In the genomic region with DNA sequence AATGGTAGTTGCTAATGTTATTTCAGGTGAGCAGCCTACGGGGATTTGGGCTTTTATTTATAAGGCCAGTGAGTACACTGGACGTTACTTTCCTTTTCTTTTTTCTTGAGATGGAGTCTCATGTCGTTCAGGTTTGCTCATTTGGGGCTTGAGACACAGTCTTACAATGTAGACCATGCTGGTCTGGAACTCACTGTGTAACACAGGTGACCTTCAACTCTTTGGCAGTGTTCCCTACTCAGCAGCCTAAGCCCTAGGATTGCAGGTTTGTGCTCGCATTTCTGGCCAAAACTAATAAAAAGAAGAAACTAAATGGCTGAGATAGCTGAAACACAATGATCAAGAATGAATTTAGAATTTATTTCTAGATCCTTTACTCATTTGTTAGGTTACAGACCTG, we compare ENCODE assay signal across 10 mouse cellular contexts. TPM values are rescaled to one million over a fixed set of nuclear protein-coding genes. Genes with fewer than 3 reads are reported as not detected.
A peak's percentile ranks its signal among the peaks of the same experiment; 100 is the strongest.
DNase-seq lines count a peak whose midpoint lies in the region; ATAC-seq and TF ChIP-seq lines count a peak whose summit lies in the region.
"Had no signal": no experiment of that assay in that cellular context is flagged by ENCODE, and none has a peak within 500 bp of the region (broad histone marks: within the 10 kb centered on the region; RNA-seq: fewer than 3 reads in every experiment).

No protein-coding gene starts in this region.

- H3K4me3 ChIP-seq in spleen, adult 2 months (ENCODE audit: extremely low read depth, insufficient read depth, insufficient read length): no peak overlapping the region
- no peak overlapping the region for H3K4me3 ChIP-seq in kidney, embryonic 16.5 days (ENCODE audit: low read length)
- no peak overlapping the region for H3K4me3 ChIP-seq in stomach, postnatal 0 days (ENCODE audit: low read depth, low read length)
- no peak overlapping the region for H3K4me3 ChIP-seq in forebrain, embryonic 15.5 days
- H3K4me3 ChIP-seq: forebrain, embryonic 12.5 days; midbrain, embryonic 10.5 days had no signal

- H3K27me3 ChIP-seq in spleen, adult 2 months (ENCODE audit: control insufficient read depth, insufficient read depth, low read length): no peaks in the 10 kb centered on the region
- no peaks in the 10 kb centered on the region for H3K27me3 ChIP-seq in kidney, embryonic 16.5 days (ENCODE audit: insufficient read depth, low read length)
- no peaks in the 10 kb centered on the region for H3K27me3 ChIP-seq in stomach, postnatal 0 days (ENCODE audit: control insufficient read depth, insufficient read depth, low read length)
- no peaks in the 10 kb centered on the region for H3K27me3 ChIP-seq in forebrain, embryonic 15.5 days
- H3K27me3 ChIP-seq: forebrain, embryonic 12.5 days had no signal

- no peaks in the 10 kb centered on the region for H3K9me3 ChIP-seq in kidney, embryonic 16.5 days (ENCODE audit: low read length)
- no peaks in the 10 kb centered on the region for H3K9me3 ChIP-seq in stomach, postnatal 0 days (ENCODE audit: control insufficient read depth, low read length)
- H3K9me3 ChIP-seq in forebrain, embryonic 15.5 days: no peaks in the 10 kb centered on the region
- H3K9me3 ChIP-seq: forebrain, embryonic 12.5 days; midbrain, embryonic 10.5 days had no signal

- DNase-seq in cerebellum, postnatal 10 days: peak; percentile 33 to 38
- DNase-seq in cerebellum, adult 8-10 months: no peak
- DNase-seq in spleen, adult 2 months (ENCODE audit: low read depth in 1 of 2, low spot score in 2 of 2): no peak
- DNase-seq in spleen, postnatal 10 days (ENCODE audit: low spot score in 2 of 2): no peak
- DNase-seq in stomach, postnatal 0 days (ENCODE audit: low spot score): no peak
- DNase-seq in thymus, adult 18-20 months: no peak

- no peak for TF ChIP-seq POLR2A in spleen, adult 2 months (IDR thresholded peaks at IDR 0.05; ENCODE audit: low read depth, low read length)

- no peaks in the 10 kb centered on the region; the same call in 1 of the 2 replicates for H3K36me3 ChIP-seq in spleen, adult 2 months (ENCODE audit: control insufficient read depth, insufficient read depth, low read length)
- H3K36me3 ChIP-seq in kidney, embryonic 16.5 days (ENCODE audit: insufficient read depth, low read length): no peaks in the 10 kb centered on the region; the same call in 1 of the 2 replicates
- H3K36me3 ChIP-seq in stomach, postnatal 0 days (ENCODE audit: control insufficient read depth, insufficient read depth, low read length): no peaks in the 10 kb centered on the region
- H3K36me3 ChIP-seq in forebrain, embryonic 15.5 days: no peaks in the 10 kb centered on the region
- H3K36me3 ChIP-seq: forebrain, embryonic 12.5 days; midbrain, embryonic 10.5 days had no signal

- no peak for TF ChIP-seq EP300 in stomach, postnatal 0 days (optimal IDR thresholded peaks at IDR 0.05)

- H3K9ac ChIP-seq in kidney, embryonic 16.5 days (replicated peaks; ENCODE audit: low read length): no peak overlapping the region
- no peak overlapping the region for H3K9ac ChIP-seq in stomach, postnatal 0 days (ENCODE audit: low read length)
- no peak overlapping the region for H3K9ac ChIP-seq in forebrain, embryonic 15.5 days (replicated peaks)
- H3K9ac ChIP-seq: forebrain, embryonic 12.5 days had no signal

- TF ChIP-seq CTCF in spleen, adult 2 months (IDR thresholded peaks at IDR 0.05; ENCODE audit: extremely low read depth, insufficient read depth, insufficient read length, insufficient replicate concordance): no peak
- no peak for TF ChIP-seq CTCF in stomach, postnatal 0 days (IDR thresholded peaks at IDR 0.05; ENCODE audit: low read depth)

- ATAC-seq in kidney, embryonic 16.5 days (ENCODE audit: low FRiP score, low TSS enrichment): no peak
- ATAC-seq in stomach, postnatal 0 days (ENCODE audit: low FRiP score, low TSS enrichment): 0 out of 2 replicates have a peak, but pooled peaks have one; percentile 56
- no peak for ATAC-seq in forebrain, embryonic 15.5 days (replicated peaks)

- 49% methylated on average over 4 of the region's 4 CpGs for WGBS in spleen, adult 2 months
- WGBS in kidney, embryonic 16.5 days: 26% methylated on average over 4 of the region's 4 CpGs
- 25% methylated on average over 4 of the region's 4 CpGs for WGBS in stomach, postnatal 0 days
- WGBS in forebrain, embryonic 15.5 days: 76% methylated on average over 4 of the region's 4 CpGs

- peak overlapping the region; percentile 23; the same call in 1 of the 2 replicates for H3K4me2 ChIP-seq in kidney, embryonic 16.5 days (replicated peaks; ENCODE audit: low read depth, low read length)
- H3K4me2 ChIP-seq in stomach, postnatal 0 days (replicated peaks; ENCODE audit: low read depth): peak overlapping the region; percentile 9; the same call in 1 of the 2 replicates
- H3K4me2 ChIP-seq in forebrain, embryonic 15.5 days (replicated peaks): no peak overlapping the region
- H3K4me2 ChIP-seq: forebrain, embryonic 12.5 days had no signal

- H3K27ac ChIP-seq in spleen, adult 2 months (ENCODE audit: insufficient read depth, low read length): peak overlapping the region; percentile 27; the same call in 1 of the 2 replicates
- H3K27ac ChIP-seq in kidney, embryonic 16.5 days (ENCODE audit: low read length): peak overlapping the region; percentile 64; the same call in 1 of the 2 replicates
- 0 out of 2 replicates have a peak overlapping the region, but pooled peaks have one; percentile 5 for H3K27ac ChIP-seq in stomach, postnatal 0 days (replicated peaks)
- H3K27ac ChIP-seq in forebrain, embryonic 15.5 days (replicated peaks): no peak overlapping the region
- H3K27ac ChIP-seq: forebrain, embryonic 12.5 days; midbrain, embryonic 10.5 days had no signal

- H3K4me1 ChIP-seq in spleen, adult 2 months (ENCODE audit: control insufficient read depth, insufficient read depth, insufficient read length): peaks cover 24% of the 10 kb centered on the region
- H3K4me1 ChIP-seq in kidney, embryonic 16.5 days (ENCODE audit: insufficient read depth, low read length): peaks cover 57% of the 10 kb centered on the region
- H3K4me1 ChIP-seq in stomach, postnatal 0 days (replicated peaks; ENCODE audit: control insufficient read depth, insufficient read depth): peaks cover 2% of the 10 kb centered on the region; the same call in 1 of the 2 replicates
- peaks cover 9% of the 10 kb centered on the region for H3K4me1 ChIP-seq in forebrain, embryonic 15.5 days

RNA-seq across cellular contexts. Expression of a gene that starts 15.9 kb away (rescaled TPM):
- polyA plus RNA-seq in spleen, adult 2 months (2012; rRNA removed): 36.7 and 40.3 TPM in 2 replicates
- 34.7 and 39.9 TPM in 2 replicates for polyA plus RNA-seq in kidney, embryonic 16.5 days (2015; fragmentation: Nextera tagmentation; extraction: Ambion mirVana)
- 25.1 and 25.3 TPM in 2 replicates for polyA plus RNA-seq in stomach, postnatal 0 days (2015; fragmentation: Nextera tagmentation; extraction: Ambion mirVana)
- 42.3 and 45.7 TPM in 2 replicates for polyA plus RNA-seq in forebrain, embryonic 15.5 days (2015; fragmentation: Nextera tagmentation; extraction: Ambion mirVana)

Comparison
In these comparisons a context has a peak if more than half of its experiments do, and no peak if none do; other contexts are left out.
1. DNase-seq: peak in cerebellum, postnatal 10 days (2 of 2); none in cerebellum, adult 8-10 months (single experiment), spleen, adult 2 months (0 of 2), spleen, postnatal 10 days (0 of 2), stomach, postnatal 0 days (single experiment) and thymus, adult 18-20 months (0 of 2).